Mouse (Mus musculus): ENCODE data around the gene Arhgap1. TPM values are rescaled to one million over a fixed set of nuclear protein-coding genes. Genes with fewer than 3 reads are reported as not detected.

The Arhgap1 gene
- polyA plus RNA-seq, 1 experiment from 2014 or later, result 151 TPM

- Histone ChIP-seq H3K9ac (replicated peaks; ENCODE audit: low read depth) (peak overlapping the region; percentile 60), H3K36me3 (ENCODE audit: insufficient read depth, low read length) (peaks cover 24% of the 10 kb centered on the region), H3K4me2 (replicated peaks; ENCODE audit: low read depth, low read length) (peak overlapping the region; percentile 88), H3K4me1 (ENCODE audit: insufficient read depth, low read depth, low read length) (peaks cover 12% of the 10 kb centered on the region; the same call in 1 of the 2 replicates), H3K9me3 (ENCODE audit: low read length) (no peaks in the 10 kb centered on the region), H3K27me3 (replicated peaks; ENCODE audit: insufficient read depth, low read length) (no peaks in the 10 kb centered on the region), H3K27ac (ENCODE audit: low read length) (peak overlapping the region; percentile 95), H3K4me3 (ENCODE audit: low read depth, low read length) (peak overlapping the region; percentile 66)
- TF ChIP-seq CTCF (IDR thresholded peaks at IDR 0.05), result no peak
- TF ChIP-seq EP300 (IDR thresholded peaks at IDR 0.05), result no peak
- 5% methylated on average over 16 of the region's 16 CpGs for WGBS
- DNase-seq (ENCODE audit: low spot score), result no peak
- peak; percentile 46 for ATAC-seq
Measured at GRCm38 (mm10) chr2:91650360-91650995, 818 bp downstream of the Arhgap1 start.

- 76% methylated on average over 14 of the region's 14 CpGs for WGBS
- Histone ChIP-seq H3K27ac (ENCODE audit: low read length) (0 out of 2 replicates have a peak overlapping the region, but pooled peaks have one; percentile 9), H3K27me3 (replicated peaks; ENCODE audit: insufficient read depth, low read length) (no peaks in the 10 kb centered on the region), H3K9me3 (ENCODE audit: low read length) (no peaks in the 10 kb centered on the region), H3K9ac (replicated peaks; ENCODE audit: low read depth) (no peak overlapping the region), H3K4me1 (ENCODE audit: insufficient read depth, low read depth, low read length) (peaks cover 15% of the 10 kb centered on the region; the same call in 1 of the 2 replicates), H3K4me2 (replicated peaks; ENCODE audit: low read depth, low read length) (peak overlapping the region; percentile 19; the same call in 1 of the 2 replicates), H3K36me3 (ENCODE audit: insufficient read depth, low read length) (peaks cover 22% of the 10 kb centered on the region; the same call in 1 of the 2 replicates), H3K4me3 (ENCODE audit: low read depth, low read length) (no peak overlapping the region)
- TF ChIP-seq CTCF (IDR thresholded peaks at IDR 0.05) (no peak), EP300 (IDR thresholded peaks at IDR 0.05) (no peak)
- no peak for DNase-seq (ENCODE audit: low spot score)
- ATAC-seq, result no peak
Measured at GRCm38 (mm10) chr2:91651458-91652258, 2.0 kb downstream of the Arhgap1 start.

- DNase-seq (ENCODE audit: low spot score), result peak; percentile 75
- peak overlapping the region; percentile 55 for H3K27ac ChIP-seq (ENCODE audit: low read length)
Measured at GRCm38 (mm10) chr2:91652863-91653262, 3.2 kb downstream of the Arhgap1 start.

GRCm38 (mm10) chr2:91655388-91655787 lies 5.7 kb downstream of the Arhgap1 start:
- TF ChIP-seq EP300 (IDR thresholded peaks at IDR 0.05) (no peak), CTCF (IDR thresholded peaks at IDR 0.05) (no peak)
- DNase-seq (ENCODE audit: low spot score) (no peak), ATAC-seq (no peak)
- Histone ChIP-seq H3K9me3 (ENCODE audit: low read length) (no peaks in the 10 kb centered on the region), H3K27me3 (replicated peaks; ENCODE audit: insufficient read depth, low read length) (no peaks in the 10 kb centered on the region), H3K9ac (replicated peaks; ENCODE audit: low read depth) (0 out of 2 replicates have a peak overlapping the region, but pooled peaks have one; percentile 19), H3K4me1 (ENCODE audit: insufficient read depth, low read depth, low read length) (peaks cover 18% of the 10 kb centered on the region; the same call in 1 of the 2 replicates), H3K4me3 (ENCODE audit: low read depth, low read length) (no peak overlapping the region), H3K4me2 (replicated peaks; ENCODE audit: low read depth, low read length) (no peak overlapping the region), H3K27ac (ENCODE audit: low read length) (peak overlapping the region; percentile 86), H3K36me3 (ENCODE audit: insufficient read depth, low read length) (peaks cover 51% of the 10 kb centered on the region)
- 67% methylated on average over 5 of the region's 5 CpGs for WGBS

More at GRCm38 (mm10) chr2:91652863-91653262, 3.2 kb downstream of the Arhgap1 start:
- TF ChIP-seq CTCF (IDR thresholded peaks at IDR 0.05) (no peak), EP300 (IDR thresholded peaks at IDR 0.05) (no peak)
- no peak for ATAC-seq
- H3K9me3 ChIP-seq (ENCODE audit: low read length), result no peaks in the 10 kb centered on the region
- H3K36me3 ChIP-seq (ENCODE audit: insufficient read depth, low read length), result peaks cover 31% of the 10 kb centered on the region; the same call in 1 of the 2 replicates
- H3K4me3 ChIP-seq (ENCODE audit: low read depth, low read length), result no peak overlapping the region
- 0 out of 2 replicates have a peak overlapping the region, but pooled peaks have one; percentile 19 for H3K4me2 ChIP-seq (replicated peaks; ENCODE audit: low read depth, low read length)
- WGBS, result 49% methylated on average over 6 of the region's 6 CpGs
- H3K27me3 ChIP-seq (replicated peaks; ENCODE audit: insufficient read depth, low read length), result no peaks in the 10 kb centered on the region
- peaks cover 18% of the 10 kb centered on the region; the same call in 1 of the 2 replicates for H3K4me1 ChIP-seq (ENCODE audit: insufficient read depth, low read depth, low read length)
- H3K9ac ChIP-seq (replicated peaks; ENCODE audit: low read depth), result no peak overlapping the region

GRCm38 (mm10) chr2:91655827-91656226 lies 6.2 kb downstream of the Arhgap1 start:
- peaks cover 53% of the 10 kb centered on the region for H3K36me3 ChIP-seq (ENCODE audit: insufficient read depth, low read length)
- 0 out of 2 replicates have a peak overlapping the region, but pooled peaks have one; percentile 19 for H3K9ac ChIP-seq (replicated peaks; ENCODE audit: low read depth)
- no peak overlapping the region for H3K4me3 ChIP-seq (ENCODE audit: low read depth, low read length)
- peaks cover 18% of the 10 kb centered on the region; the same call in 1 of the 2 replicates for H3K4me1 ChIP-seq (ENCODE audit: insufficient read depth, low read depth, low read length)
- no peaks in the 10 kb centered on the region for H3K27me3 ChIP-seq (replicated peaks; ENCODE audit: insufficient read depth, low read length)
- ATAC-seq (peak; percentile 76), DNase-seq (ENCODE audit: low spot score) (peak; percentile 84)
- H3K27ac ChIP-seq (ENCODE audit: low read length), result peak overlapping the region; percentile 86
- H3K4me2 ChIP-seq (replicated peaks; ENCODE audit: low read depth, low read length), result peak overlapping the region; percentile 27; the same call in 1 of the 2 replicates
- 35% methylated on average over 6 of the region's 6 CpGs for WGBS
- H3K9me3 ChIP-seq (ENCODE audit: low read length), result no peaks in the 10 kb centered on the region
- TF ChIP-seq EP300 (IDR thresholded peaks at IDR 0.05) (peak; percentile 41; the same call in 1 of the 2 replicates), CTCF (IDR thresholded peaks at IDR 0.05) (no peak)

- H3K4me1 ChIP-seq (ENCODE audit: insufficient read depth, low read depth, low read length), result peaks cover 16% of the 10 kb centered on the region; the same call in 1 of the 2 replicates
- DNase-seq (ENCODE audit: low spot score) (peak; percentile 85), ATAC-seq (peak; percentile 84)
- H3K27ac ChIP-seq (ENCODE audit: low read length), result peak overlapping the region; percentile 86
- no peak overlapping the region for H3K9ac ChIP-seq (replicated peaks; ENCODE audit: low read depth)
- TF ChIP-seq EP300 (IDR thresholded peaks at IDR 0.05) (peak; percentile 58; the same call in 1 of the 2 replicates), CTCF (IDR thresholded peaks at IDR 0.05) (peak; percentile 74)
- no peak overlapping the region for H3K4me3 ChIP-seq (ENCODE audit: low read depth, low read length)
- peaks cover 63% of the 10 kb centered on the region for H3K36me3 ChIP-seq (ENCODE audit: insufficient read depth, low read length)
- H3K27me3 ChIP-seq (replicated peaks; ENCODE audit: insufficient read depth, low read length), result no peaks in the 10 kb centered on the region
- 46% methylated on average over 8 of the region's 8 CpGs for WGBS
- no peaks in the 10 kb centered on the region for H3K9me3 ChIP-seq (ENCODE audit: low read length)
- no peak overlapping the region for H3K4me2 ChIP-seq (replicated peaks; ENCODE audit: low read depth, low read length)
Measured at GRCm38 (mm10) chr2:91656774-91657173, 7.1 kb downstream of the Arhgap1 start.

All from lung, postnatal 0 days (tissue).